Mouse (Mus musculus) left cerebral cortex, postnatal 10 days (tissue): ENCODE measurements around the gene Ap4m1. TPM values are rescaled to one million over a fixed set of nuclear protein-coding genes. Genes with fewer than 3 reads are reported as not detected.

Source experiments
- microRNA-seq: library from miRNA; unstranded; fragments of <30 nt; microRNA quantifications from one replicate; pipeline ENCODE4 v1.2.0, GENCODE M21; 2022
- total RNA-seq, 2 experiments: library from RNA; stranded (reverse); gene quantifications; 2 replicates each; pipeline ENCODE4 v1.2.3; 2021

The Ap4m1 gene
- total RNA-seq, 2 experiments from 2014 or later: 26.2 to 28.1 TPM

Small RNA genes within 50 kb of the gene (microRNA-seq; reads per million reads assigned to microRNA genes)
- 966 reads per million, percentile 76 among the genes with 10 or more reads in this experiment for gene Mir106b
- 109 reads per million, percentile 57 among the genes with 10 or more reads in this experiment for gene Mir25
- 2,665 reads per million, percentile 86 among the genes with 10 or more reads in this experiment for gene Mir93

Other genes with a start within 250 kb of the Ap4m1 start
- gene Gjc3, start 208.9 kb upstream of the Ap4m1 start, total RNA-seq: 1 to 10 TPM; 4.5 to 6.5 TPM
- gene Azgp1, start 190.5 kb upstream of the Ap4m1 start, total RNA-seq: not detected
- gene Smok3a, start 150.7 kb upstream of the Ap4m1 start, total RNA-seq: not detected
- gene Smok3b, start 150.6 kb upstream of the Ap4m1 start, total RNA-seq: not detected
- not detected for gene Smok3c, start 118.8 kb upstream of the Ap4m1 start, total RNA-seq
- 10 to 100 TPM; 39.2 to 39.4 TPM for gene Zkscan1, start 86.9 kb upstream of the Ap4m1 start, total RNA-seq
- gene Zscan21, start 55.1 kb upstream of the Ap4m1 start, total RNA-seq: 10 to 100 TPM; 21.8 to 26.1 TPM
- 10 to 100 TPM; 10.5 to 10.6 TPM for gene Zfp113, start 16.3 kb upstream of the Ap4m1 start, total RNA-seq
- gene Cops6, start 10.9 kb upstream of the Ap4m1 start, total RNA-seq: 100 to 1,000 TPM; 145 to 149 TPM
- 10 to 100 TPM; 15.6 to 16.0 TPM for gene Mcm7, start 420 bp downstream of the Ap4m1 start, total RNA-seq
- 10 to 100 TPM; 28.8 to 31.3 TPM for gene Taf6, start 15.4 kb downstream of the Ap4m1 start, total RNA-seq
- gene Cnpy4, start 15.5 kb downstream of the Ap4m1 start, total RNA-seq: 10 to 100 TPM; 13.9 to 15.1 TPM
- gene Mblac1, start 22.3 kb downstream of the Ap4m1 start, total RNA-seq: 10 to 100 TPM; 10.3 to 11.1 TPM
- under 1 TPM in 1 of 2 experiments, not detected in 1; 0.13 TPM for gene Nxpe5, start 53.9 kb downstream of the Ap4m1 start, total RNA-seq
- 10 to 100 TPM; 65.3 to 70.0 TPM for gene Lamtor4, start 83.5 kb downstream of the Ap4m1 start, total RNA-seq
- 10 to 100 TPM; 74.6 to 75.5 TPM for gene BC037034, start 92.0 kb downstream of the Ap4m1 start, total RNA-seq
- 1 to 10 TPM; 3.4 to 4.0 TPM for gene Gal3st4, start 100.8 kb downstream of the Ap4m1 start, total RNA-seq
- gene Gm43720, start 108.0 kb downstream of the Ap4m1 start, total RNA-seq: under 1 TPM in 1 of 2 experiments, not detected in 1; 0.11 TPM
- 1 to 10 TPM; 3.8 to 4.1 TPM for gene Gpc2, start 108.0 kb downstream of the Ap4m1 start, total RNA-seq
- 1 to 10 TPM; 1.8 to 3.2 TPM for gene Stag3, start 108.2 kb downstream of the Ap4m1 start, total RNA-seq
- not detected for gene Pvrig, start 170.0 kb downstream of the Ap4m1 start, total RNA-seq